Mouse (Mus musculus) Muller cell, postnatal 12 days (primary cell): ENCODE data around the gene Trpm4.
"Not testable (repeated sequence)": the region's sequence is repeated elsewhere in the genome, so short reads cannot be mapped to it uniquely, and the experiment has no call there.

Experiments
- DNase-seq: peaks from one replicate; pipeline ENCODE4 v3.0.0-alpha.2; 2015; ENCODE audit errors: inconsistent ontology term

Gene Trpm4

GRCm38 (mm10) chr7:45333431-45333982, at the start of gene Trpm4:
Gene Trpm4, minus strand, starts transcription at chr7:45333780.
- DNase-seq = peak; percentile 93

- no peak for DNase-seq
Measured at GRCm38 (mm10) chr7:45376057-45376456, 42.5 kb upstream of the Trpm4 start.

- no peak for DNase-seq
Measured at GRCm38 (mm10) chr7:45374620-45375019, 41.0 kb upstream of the Trpm4 start.

- DNase-seq = no peak
Measured at GRCm38 (mm10) chr7:45372371-45372770, 38.8 kb upstream of the Trpm4 start.

GRCm38 (mm10) chr7:45370475-45371311, 37.1 kb upstream of the Trpm4 start, which contains the start of gene Lin7b:
Gene Lin7b, minus strand, starts transcription at chr7:45370583.
- DNase-seq = peak; percentile 94

GRCm38 (mm10) chr7:45369836-45370474, 36.4 kb upstream of the Trpm4 start:
- DNase-seq = no peak

GRCm38 (mm10) chr7:45369022-45369745, 35.6 kb upstream of the Trpm4 start:
- no peak for DNase-seq

- DNase-seq = no peak
Measured at GRCm38 (mm10) chr7:45368178-45368577, 34.6 kb upstream of the Trpm4 start.

- peak; percentile 99 for DNase-seq
Measured at GRCm38 (mm10) chr7:45367020-45367880, 33.7 kb upstream of the Trpm4 start.

GRCm38 (mm10) chr7:45366652-45367019, 33.1 kb upstream of the Trpm4 start, which contains the start of gene Ppfia3:
Gene Ppfia3, minus strand, starts transcription at chr7:45367019.
- DNase-seq = no peak

GRCm38 (mm10) chr7:45365742-45366651, 32.4 kb upstream of the Trpm4 start:
- DNase-seq = peak; percentile 75

- no peak for DNase-seq
Measured at GRCm38 (mm10) chr7:45363983-45364382, 30.4 kb upstream of the Trpm4 start.

GRCm38 (mm10) chr7:45362801-45363200, 29.2 kb upstream of the Trpm4 start:
- DNase-seq = peak; percentile 24

- DNase-seq = peak; percentile 92
Measured at GRCm38 (mm10) chr7:45361243-45361804, 27.7 kb upstream of the Trpm4 start.

- no peak for DNase-seq
Measured at GRCm38 (mm10) chr7:45360404-45361125, 27.0 kb upstream of the Trpm4 start.

GRCm38 (mm10) chr7:45359081-45359480, 25.5 kb upstream of the Trpm4 start:
- not testable (repeated sequence) for DNase-seq

GRCm38 (mm10) chr7:45356087-45356486, 22.5 kb upstream of the Trpm4 start:
- DNase-seq = no peak

- DNase-seq = no peak
Measured at GRCm38 (mm10) chr7:45355318-45356020, 21.9 kb upstream of the Trpm4 start.
